Mouse (Mus musculus): Measurements from ENCODE around the gene Rsrp1. TPM values are rescaled to one million over a fixed set of nuclear protein-coding genes. Genes with fewer than 3 reads are reported as not detected.
A peak's percentile ranks its signal among the peaks of the same experiment; 100 is the strongest.
"Not testable (repeated sequence)": the region's sequence is repeated elsewhere in the genome, so short reads cannot be mapped to it uniquely, and the experiment has no call there.

Rsrp1 gene
- 559 and 566 TPM in 2 replicates for polyA plus RNA-seq (2015; fragmentation: Nextera tagmentation; extraction: Ambion mirVana)

DNA sequence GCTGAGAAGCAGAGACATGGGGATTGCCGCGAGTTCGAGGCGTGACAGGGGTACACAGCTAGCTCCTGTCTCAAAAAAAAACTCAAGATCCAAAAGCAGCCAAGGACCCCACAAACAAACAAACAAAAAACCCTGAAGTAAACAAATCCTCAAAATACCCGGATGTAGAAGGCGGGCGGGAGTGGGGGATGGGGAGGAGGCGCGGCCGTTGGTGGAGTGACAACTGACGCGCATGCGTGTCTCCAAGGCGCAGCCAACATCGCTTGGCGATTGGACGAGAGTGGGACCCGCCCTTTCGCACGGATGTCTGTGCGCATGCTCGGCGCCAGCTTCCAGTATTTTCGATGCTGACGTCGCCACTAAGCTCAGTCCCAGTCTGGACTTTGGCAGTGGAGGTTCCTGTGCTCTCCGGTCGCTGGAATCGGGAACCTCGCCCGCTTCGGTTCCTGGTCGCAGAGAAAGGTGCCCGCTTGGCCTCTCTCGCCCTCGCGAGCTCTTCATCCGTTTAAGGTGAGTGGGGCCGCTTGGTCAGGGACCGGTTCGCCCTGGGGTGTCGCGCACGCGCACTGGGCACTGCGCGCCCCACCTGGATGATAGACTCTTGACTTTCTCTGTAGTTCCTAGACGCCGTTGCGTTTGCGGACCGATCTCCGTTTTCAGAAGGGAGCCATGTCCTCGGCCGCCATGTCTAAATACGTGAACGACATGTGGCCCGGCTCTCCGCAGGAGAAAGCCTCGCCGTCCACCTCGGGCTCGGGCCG lies at the start of gene Rsrp1:
Gene Rsrp1, plus strand, starts transcription at position 335 of the 761 bp plus-strand sequence.
- Histone ChIP-seq H3K4me1 (peaks cover 31% of the 10 kb centered on the region), H3K36me3 (replicated peaks) (peaks cover 31% of the 10 kb centered on the region), H3K9ac (peak within 1 kb of the TSS; percentile 87), H3K9me3 (no peaks in the 10 kb centered on the region), H3K27me3 (replicated peaks) (no peaks in the 10 kb centered on the region), H3K4me2 (peak within 1 kb of the TSS; percentile 87), H3K27ac (peak within 1 kb of the TSS; percentile 93), H3K4me3 (peak within 1 kb of the TSS; percentile 68)
- peak; percentile 96 for ATAC-seq (replicated peaks)
- WGBS: under 1% methylated on average over 64 of the region's 64 CpGs

DNA sequence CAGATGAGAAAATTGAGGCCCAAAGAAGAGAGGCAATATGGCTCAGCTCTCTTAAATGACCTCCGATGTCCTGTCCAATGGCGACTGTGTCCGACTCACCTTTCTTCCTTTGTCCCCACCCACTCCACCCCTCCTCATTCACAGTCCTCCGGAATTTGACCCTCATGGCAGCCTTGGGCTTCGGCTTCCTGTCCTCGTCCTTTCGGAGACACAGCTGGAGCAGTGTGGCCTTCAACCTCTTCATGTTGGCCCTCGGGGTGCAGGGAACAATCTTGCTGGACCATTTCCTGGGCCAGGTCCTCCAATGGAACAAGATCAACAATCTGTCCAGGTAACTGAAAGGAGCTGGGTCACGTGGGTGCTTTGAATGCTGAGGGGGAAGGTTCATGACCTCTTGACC lies 47.2 kb upstream of the Rsrp1 start:
- Histone ChIP-seq H3K27me3 (replicated peaks) (no peaks in the 10 kb centered on the region), H3K36me3 (replicated peaks) (no peaks in the 10 kb centered on the region), H3K4me2 (no peak overlapping the region), H3K9ac (no peak overlapping the region), H3K9me3 (no peaks in the 10 kb centered on the region), H3K4me3 (no peak overlapping the region), H3K4me1 (peaks cover 7% of the 10 kb centered on the region), H3K27ac (no peak overlapping the region)
- ATAC-seq (replicated peaks): no peak
- WGBS: 87% methylated on average over 9 of the region's 9 CpGs

GRCm38 (mm10) chr4:134879410-134879981 lies 43.9 kb upstream of the Rsrp1 start:
- Histone ChIP-seq H3K36me3 (replicated peaks) (no peaks in the 10 kb centered on the region), H3K27me3 (replicated peaks) (no peaks in the 10 kb centered on the region), H3K9me3 (no peaks in the 10 kb centered on the region), H3K9ac (peak overlapping the region; percentile 24; the same call in 1 of the 2 replicates), H3K4me3 (peak overlapping the region; percentile 30), H3K27ac (no peak overlapping the region), H3K4me2 (peak overlapping the region; percentile 56), H3K4me1 (peaks cover 7% of the 10 kb centered on the region)
- peak; percentile 20; the same call in 1 of the 2 replicates for ATAC-seq (replicated peaks)
- WGBS: 2% methylated on average over 17 of the region's 17 CpGs

- H3K9me3 ChIP-seq: no peaks in the 10 kb centered on the region
- H3K27ac ChIP-seq: no peak overlapping the region
- WGBS: 34% methylated on average over 6 of the region's 6 CpGs
- no peaks in the 10 kb centered on the region for H3K27me3 ChIP-seq (replicated peaks)
- peaks cover 7% of the 10 kb centered on the region for H3K4me1 ChIP-seq
- peak overlapping the region; percentile 56 for H3K4me2 ChIP-seq
- peak overlapping the region; percentile 30; the same call in 1 of the 2 replicates for H3K4me3 ChIP-seq
- no peaks in the 10 kb centered on the region for H3K36me3 ChIP-seq (replicated peaks)
- no peak overlapping the region for H3K9ac ChIP-seq
- ATAC-seq (replicated peaks): 0 out of 2 replicates have a peak, but pooled peaks have one; percentile 11
Observed at GRCm38 (mm10) chr4:134880041-134880440, 43.4 kb upstream of the Rsrp1 start.

- Histone ChIP-seq H3K4me2 (no peak overlapping the region), H3K4me1 (peaks cover 7% of the 10 kb centered on the region), H3K9me3 (no peaks in the 10 kb centered on the region), H3K9ac (no peak overlapping the region), H3K27me3 (replicated peaks) (no peaks in the 10 kb centered on the region), H3K4me3 (no peak overlapping the region), H3K27ac (no peak overlapping the region), H3K36me3 (replicated peaks) (no peaks in the 10 kb centered on the region)
- WGBS: 31% methylated on average over 7 of the region's 7 CpGs
- no peak for ATAC-seq (replicated peaks)
Observed at GRCm38 (mm10) chr4:134883266-134883665, 40.1 kb upstream of the Rsrp1 start.

GRCm38 (mm10) chr4:134883808-134884207 lies 39.6 kb upstream of the Rsrp1 start:
- Histone ChIP-seq H3K4me3 (no peak overlapping the region), H3K27me3 (replicated peaks) (no peaks in the 10 kb centered on the region), H3K4me1 (peaks cover 7% of the 10 kb centered on the region), H3K9me3 (no peaks in the 10 kb centered on the region), H3K27ac (no peak overlapping the region), H3K9ac (no peak overlapping the region), H3K4me2 (no peak overlapping the region), H3K36me3 (replicated peaks) (no peaks in the 10 kb centered on the region)
- 88% methylated on average over 10 of the region's 10 CpGs for WGBS
- ATAC-seq (replicated peaks): no peak

GRCm38 (mm10) chr4:134884364-134884763 lies 39.0 kb upstream of the Rsrp1 start:
- no peaks in the 10 kb centered on the region for H3K36me3 ChIP-seq (replicated peaks)

GRCm38 (mm10) chr4:134892096-134892495 lies 31.3 kb upstream of the Rsrp1 start:
- 77% methylated on average over 6 of the region's 6 CpGs for whole genome bisulfite sequencing
- H3K27me3 ChIP-seq (replicated peaks): no peaks in the 10 kb centered on the region
- H3K27ac ChIP-seq: no peak overlapping the region
- no peak overlapping the region for H3K4me2 ChIP-seq
- H3K9me3 ChIP-seq: no peaks in the 10 kb centered on the region
- no peak for ATAC-seq (replicated peaks)
- H3K4me1 ChIP-seq: no peaks in the 10 kb centered on the region
- peaks cover 12% of the 10 kb centered on the region for H3K36me3 ChIP-seq (replicated peaks)
- no peak overlapping the region for H3K4me3 ChIP-seq
- H3K9ac ChIP-seq: no peak overlapping the region

More at GRCm38 (mm10) chr4:134884364-134884763, 39.0 kb upstream of the Rsrp1 start:
- Histone ChIP-seq H3K9ac (no peak overlapping the region), H3K4me2 (no peak overlapping the region), H3K27me3 (replicated peaks) (no peaks in the 10 kb centered on the region), H3K9me3 (no peaks in the 10 kb centered on the region), H3K4me3 (no peak overlapping the region), H3K27ac (no peak overlapping the region), H3K4me1 (peaks cover 5% of the 10 kb centered on the region)
- ATAC-seq (replicated peaks): no peak
- 88% methylated on average over 4 of the region's 4 CpGs for WGBS

DNA sequence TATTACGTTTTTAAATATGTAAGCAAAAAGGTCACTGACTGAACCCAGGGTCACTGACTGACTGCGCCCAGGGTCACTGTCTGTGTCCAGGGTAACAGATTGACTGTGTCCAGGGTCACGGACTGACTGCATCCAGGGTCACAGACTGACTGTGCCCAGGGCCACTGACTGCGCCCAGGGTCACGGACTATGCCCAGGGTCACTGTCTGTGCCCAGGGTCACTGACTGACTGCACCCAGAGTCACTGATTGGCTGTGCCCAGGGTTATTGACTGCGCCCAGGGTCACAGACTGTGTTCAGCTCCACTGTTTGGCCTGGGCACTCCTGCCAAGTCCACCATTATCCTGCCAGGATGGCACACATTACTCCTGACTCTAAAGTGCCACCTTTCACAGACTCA lies 26.1 kb upstream of the Rsrp1 start:
- Histone ChIP-seq H3K4me2 (no peak overlapping the region), H3K4me1 (no peaks in the 10 kb centered on the region), H3K9me3 (no peaks in the 10 kb centered on the region), H3K9ac (no peak overlapping the region), H3K4me3 (no peak overlapping the region), H3K27me3 (replicated peaks) (no peaks in the 10 kb centered on the region), H3K36me3 (replicated peaks) (peaks cover 46% of the 10 kb centered on the region), H3K27ac (no peak overlapping the region)
- ATAC-seq (replicated peaks): no peak
- 90% methylated on average over 6 of the region's 6 CpGs for WGBS

DNA sequence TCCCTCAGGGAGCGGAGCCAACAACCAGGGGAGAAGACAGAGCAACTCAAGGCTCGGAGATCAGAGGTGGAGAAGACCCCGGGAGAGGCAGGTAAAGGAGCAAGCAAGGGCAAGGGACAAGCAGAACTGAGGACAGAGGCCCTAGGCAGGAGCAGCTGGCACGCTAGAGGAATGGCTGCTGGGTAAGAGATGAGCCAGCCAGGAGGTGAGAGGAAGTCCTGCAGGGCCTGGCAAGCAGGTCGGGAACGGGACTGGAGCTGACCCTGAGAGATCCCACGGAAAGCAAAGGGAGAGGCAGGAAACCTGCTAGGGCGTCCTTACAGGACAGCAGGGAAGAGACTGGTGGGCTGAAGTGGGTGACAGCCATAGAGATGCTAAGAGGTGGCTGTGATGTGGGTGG lies 22.3 kb upstream of the Rsrp1 start:
- Histone ChIP-seq H3K4me1 (no peaks in the 10 kb centered on the region), H3K36me3 (replicated peaks) (peaks cover 64% of the 10 kb centered on the region), H3K4me3 (no peak overlapping the region), H3K27ac (no peak overlapping the region), H3K4me2 (no peak overlapping the region), H3K27me3 (replicated peaks) (no peaks in the 10 kb centered on the region), H3K9ac (no peak overlapping the region), H3K9me3 (no peaks in the 10 kb centered on the region)
- 94% methylated on average over 8 of the region's 8 CpGs for WGBS
- ATAC-seq (replicated peaks): no peak

DNA sequence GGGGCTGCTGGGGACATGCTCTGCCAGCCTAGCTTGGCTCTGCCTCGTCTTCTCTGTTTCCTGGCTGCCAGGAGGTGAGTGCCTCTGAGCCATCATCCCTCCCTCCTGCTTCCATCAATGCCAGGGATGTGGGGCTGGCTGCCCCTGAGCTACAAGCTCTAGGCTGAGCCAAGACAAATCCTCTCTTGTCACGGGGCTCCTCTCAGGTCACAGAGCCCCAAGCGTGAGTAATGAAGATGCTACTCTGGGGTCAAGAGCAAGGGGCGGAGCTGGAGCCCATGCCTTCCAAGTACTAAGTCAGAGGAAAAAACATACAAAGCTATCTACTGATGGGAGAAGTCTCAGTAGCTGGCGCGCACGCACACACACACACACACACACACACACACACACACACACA lies 20.3 kb upstream of the Rsrp1 start:
- no peak overlapping the region for H3K4me3 ChIP-seq
- no peak overlapping the region for H3K4me2 ChIP-seq
- no peak for ATAC-seq (replicated peaks)
- no peak overlapping the region for H3K9ac ChIP-seq
- H3K4me1 ChIP-seq: no peaks in the 10 kb centered on the region
- peaks cover 60% of the 10 kb centered on the region for H3K36me3 ChIP-seq (replicated peaks)
- H3K27me3 ChIP-seq (replicated peaks): no peaks in the 10 kb centered on the region
- H3K27ac ChIP-seq: no peak overlapping the region
- WGBS: 70% methylated on average over 7 of the region's 7 CpGs
- H3K9me3 ChIP-seq: no peaks in the 10 kb centered on the region

DNA sequence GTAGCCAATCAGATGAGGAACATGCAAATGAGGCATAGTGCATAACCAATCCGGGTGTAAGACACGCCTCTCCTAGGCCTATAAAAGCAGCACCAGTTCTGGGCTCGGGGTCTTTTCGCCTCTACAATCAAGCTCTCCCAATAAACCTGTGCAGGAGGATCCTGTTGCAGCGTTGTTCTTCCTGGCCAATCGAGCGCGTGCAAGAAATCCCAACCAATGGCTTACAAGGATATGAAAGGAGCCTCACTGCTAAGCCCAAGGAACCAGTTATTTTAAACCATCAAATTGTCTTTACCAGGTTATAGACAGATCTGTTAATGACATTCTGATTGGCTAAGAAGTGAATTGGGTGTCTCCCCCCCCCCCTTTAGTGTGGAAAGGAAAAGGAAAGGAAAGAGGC lies 12.0 kb upstream of the Rsrp1 start:
- not testable (repeated sequence) for H3K4me2 ChIP-seq; H3K4me3 ChIP-seq; H3K9ac ChIP-seq; ATAC-seq (replicated peaks); H3K27me3 ChIP-seq (replicated peaks); H3K27ac ChIP-seq; H3K9me3 ChIP-seq
- Histone ChIP-seq H3K36me3 (replicated peaks) (peaks cover 26% of the 10 kb centered on the region), H3K4me1 (peaks cover 17% of the 10 kb centered on the region)
- WGBS: 97% methylated on average over 8 of the region's 8 CpGs
